Mouse (Mus musculus) B cell, adult 67 days (primary cell): Measurements from ENCODE around the gene Gm20825. TPM values are rescaled to one million over a fixed set of nuclear protein-coding genes. Genes with fewer than 3 reads are reported as not detected.

Experiments used
- total RNA-seq, 2 experiments: library from RNA; stranded (reverse); gene quantifications; 4 replicates each; pipeline ENCODE4 v1.2.4; 2023

Gene Gm20825
- not detected for total RNA-seq

GRCm38 (mm10) chrY:8071407-8071806 is at the start of gene Gm20825:
Gene Gm20825, minus strand, starts transcription at chrY:8071507.

Other genes starting within 250 kb of the Gm20825 start
- gene Gm29049, start 74.3 kb downstream of the Gm20825 start, total RNA-seq = not detected
- not detected for gene Gm20824, start 186.4 kb upstream of the Gm20825 start, total RNA-seq